In genomic region chr4:135985769-135986168, GRCm38 (mm10) we compare ENCODE assay signal across 9 mouse cellular contexts. TPM values are rescaled to one million over a fixed set of nuclear protein-coding genes. Genes with fewer than 3 reads are reported as not detected.
A peak's percentile ranks its signal among the peaks of the same experiment; 100 is the strongest.
DNase-seq lines count a peak whose midpoint lies in the region; ATAC-seq and TF ChIP-seq lines count a peak whose summit lies in the region.
"Had no signal": no experiment of that assay in that cellular context is flagged by ENCODE, and none has a peak within 500 bp of the region (broad histone marks: within the 10 kb centered on the region; RNA-seq: fewer than 3 reads in every experiment).

No protein-coding gene starts in this region.

- H3K9me3 ChIP-seq in lung, embryonic 14.5 days (ENCODE audit: low read depth, low read length): no peaks in the 10 kb centered on the region
- H3K9me3 ChIP-seq in limb, embryonic 11.5 days (ENCODE audit: control insufficient read depth, low read length): no peaks in the 10 kb centered on the region
- no peaks in the 10 kb centered on the region for H3K9me3 ChIP-seq in neural tube, embryonic 15.5 days (replicated peaks)

- peaks cover 40% of the 10 kb centered on the region for H3K36me3 ChIP-seq in lung, embryonic 14.5 days (ENCODE audit: insufficient read depth)
- H3K36me3 ChIP-seq in limb, embryonic 11.5 days (ENCODE audit: control insufficient read depth, insufficient read depth, low read length): peaks cover 12% of the 10 kb centered on the region
- peaks cover 25% of the 10 kb centered on the region for H3K36me3 ChIP-seq in neural tube, embryonic 15.5 days

- no peak for DNase-seq in lung, embryonic 14.5 days
- DNase-seq in lung, adult 2 months: no peak
- no peak for DNase-seq in limb, embryonic 11.5 days (ENCODE audit: low spot score)
- DNase-seq in adrenal gland, adult 8-10 months: no peak
- DNase-seq: thymus, postnatal 36 days had no signal

- no peak overlapping the region for H3K27ac ChIP-seq in lung, embryonic 14.5 days (ENCODE audit: low read depth)
- H3K27ac ChIP-seq in embryonic fibroblast, embryonic 13.5 days (ENCODE audit: insufficient read depth, low read length): no peak overlapping the region
- H3K27ac ChIP-seq in limb, embryonic 11.5 days (replicated peaks; ENCODE audit: low read depth, low read length): no peak overlapping the region
- H3K27ac ChIP-seq in neural tube, embryonic 15.5 days (replicated peaks): no peak overlapping the region

- H3K4me3 ChIP-seq in lung, embryonic 14.5 days (ENCODE audit: low read depth, low read length): peak overlapping the region; percentile 95
- H3K4me3 ChIP-seq in lung, adult 2 months (replicated peaks; ENCODE audit: extremely low read depth, low read depth, low read length): no peak overlapping the region
- H3K4me3 ChIP-seq in embryonic fibroblast, embryonic 13.5 days (ENCODE audit: insufficient read depth, low read length): peak overlapping the region; percentile 76
- H3K4me3 ChIP-seq in limb, embryonic 11.5 days (ENCODE audit: low read depth, low read length): peak overlapping the region; percentile 98; the same call in 1 of the 2 replicates
- H3K4me3 ChIP-seq in neural tube, embryonic 15.5 days (replicated peaks): peak overlapping the region; percentile 95

- WGBS in lung, embryonic 14.5 days: 83% methylated on average over 7 of the region's 7 CpGs
- WGBS in lung, adult 2 months: 84% methylated on average over 7 of the region's 7 CpGs
- WGBS in limb, embryonic 11.5 days: 92% methylated on average over 7 of the region's 7 CpGs
- 93% methylated on average over 7 of the region's 7 CpGs for WGBS in neural tube, embryonic 15.5 days

- TF ChIP-seq POLR2A in lung, adult 2 months (IDR thresholded peaks at IDR 0.05; ENCODE audit: borderline replicate concordance, extremely low read depth, low read depth, low read length): no peak
- TF ChIP-seq POLR2A in embryonic fibroblast, embryonic 13.5 days (IDR thresholded peaks at IDR 0.05; ENCODE audit: low read depth, low read length): no peak

- H3K4me2 ChIP-seq in lung, embryonic 14.5 days: peak overlapping the region; percentile 81
- peak overlapping the region; percentile 84 for H3K4me2 ChIP-seq in limb, embryonic 11.5 days (ENCODE audit: low read depth, severe bottlenecking)
- H3K4me2 ChIP-seq in neural tube, embryonic 15.5 days: peak overlapping the region; percentile 88

- TF ChIP-seq CTCF in lung, embryonic 14.5 days (IDR thresholded peaks at IDR 0.05; ENCODE audit: low read depth): no peak
- no peak for TF ChIP-seq CTCF in lung, adult 2 months (IDR thresholded peaks at IDR 0.05; ENCODE audit: insufficient read depth, low read length)
- no peak for TF ChIP-seq CTCF in embryonic fibroblast, embryonic 13.5 days (IDR thresholded peaks at IDR 0.05; ENCODE audit: borderline replicate concordance, insufficient read depth, low read length)

- H3K27me3 ChIP-seq in lung, embryonic 14.5 days (ENCODE audit: insufficient read depth, low read length): no peaks in the 10 kb centered on the region
- no peaks in the 10 kb centered on the region for H3K27me3 ChIP-seq in limb, embryonic 11.5 days (ENCODE audit: control insufficient read depth, insufficient read depth, low read length)
- no peaks in the 10 kb centered on the region for H3K27me3 ChIP-seq in neural tube, embryonic 15.5 days (replicated peaks)

- H3K4me1 ChIP-seq in lung, embryonic 14.5 days (ENCODE audit: insufficient read depth): 0 out of 2 replicates have a peak, but pooled peaks cover 3% of the 10 kb centered on the region
- H3K4me1 ChIP-seq in lung, adult 2 months (ENCODE audit: control insufficient read depth, insufficient read depth, low read length): no peaks in the 10 kb centered on the region; the same call in 1 of the 2 replicates
- peaks cover 4% of the 10 kb centered on the region for H3K4me1 ChIP-seq in embryonic fibroblast, embryonic 13.5 days (ENCODE audit: control insufficient read depth, insufficient read depth, low read length)
- peaks cover 10% of the 10 kb centered on the region for H3K4me1 ChIP-seq in limb, embryonic 11.5 days (ENCODE audit: control insufficient read depth, insufficient read depth, low read length)
- H3K4me1 ChIP-seq in neural tube, embryonic 15.5 days: peaks cover 26% of the 10 kb centered on the region

- H3K9ac ChIP-seq in lung, embryonic 14.5 days: peak overlapping the region; percentile 95; the same call in 1 of the 2 replicates
- no peak overlapping the region; the same call in 1 of the 2 replicates for H3K9ac ChIP-seq in limb, embryonic 11.5 days (ENCODE audit: low read length)
- peak overlapping the region; percentile 89; the same call in 1 of the 2 replicates for H3K9ac ChIP-seq in neural tube, embryonic 15.5 days (replicated peaks)

- no peak for ATAC-seq in lung, embryonic 14.5 days (ENCODE audit: insufficient read depth)
- no peak for ATAC-seq in limb, embryonic 11.5 days (ENCODE audit: insufficient number of reproducible peaks, low FRiP score, low TSS enrichment, low read depth)
- ATAC-seq in neural tube, embryonic 15.5 days (ENCODE audit: low FRiP score): no peak
- ATAC-seq in granulocyte monocyte progenitor cell, adult 5-6 weeks (replicated peaks; ENCODE audit: poor library complexity, severe bottlenecking): no peak
- no peak for ATAC-seq in cerebellum, adult (ENCODE audit: insufficient number of reproducible peaks, low FRiP score, low TSS enrichment)

RNA-seq across cellular contexts. Expression of gene Pithd1, which starts 1.3 kb away (rescaled TPM):
- 54.6 and 61.5 TPM in 2 replicates for polyA plus RNA-seq in lung, embryonic 14.5 days (2014; fragmentation: Nextera tagmentation; extraction: Ambion mirVana)
- polyA plus RNA-seq in lung, adult 2 months (2012; rRNA removed): 33.5 and 48.0 TPM in 2 replicates
- 17.5 and 22.1 TPM in 2 replicates for polyA plus RNA-seq in embryonic fibroblast, embryonic 13.5 days (2011; ENCODE audit: insufficient read length, low read depth, missing spikeins)
- polyA plus RNA-seq in limb, embryonic 11.5 days (2014; fragmentation: Nextera tagmentation; extraction: Ambion mirVana): 68.3 and 71.3 TPM in 2 replicates
- 71.9 and 94.0 TPM in 2 replicates for polyA plus RNA-seq in neural tube, embryonic 15.5 days (2015; fragmentation: Nextera tagmentation; extraction: Ambion mirVana)
- 21.2 and 24.7 TPM in 2 replicates for total RNA-seq in granulocyte monocyte progenitor cell, adult 5-6 weeks (2014; fragmentation: Nextera tagmentation)
- total RNA-seq in granulocyte monocyte progenitor cell, adult 5-6 weeks (2017): 29.1 and 38.0 TPM in 2 replicates
- total RNA-seq in adrenal gland, adult 8-10 months (2022): 10 to 100 TPM; 31.8 to 51.8 (median 40.4) TPM

RNA-seq across cellular contexts. Expression of gene Lypla2, which starts 13.3 kb away (rescaled TPM):
- 117 and 132 TPM in 2 replicates for polyA plus RNA-seq in lung, embryonic 14.5 days (2014; fragmentation: Nextera tagmentation; extraction: Ambion mirVana)
- 123 TPM in 2 replicates for polyA plus RNA-seq in lung, adult 2 months (2012; rRNA removed)
- polyA plus RNA-seq in embryonic fibroblast, embryonic 13.5 days (2011; ENCODE audit: insufficient read length, low read depth, missing spikeins): 31.6 and 35.5 TPM in 2 replicates
- 139 TPM in 2 replicates for polyA plus RNA-seq in limb, embryonic 11.5 days (2014; fragmentation: Nextera tagmentation; extraction: Ambion mirVana)
- polyA plus RNA-seq in neural tube, embryonic 15.5 days (2015; fragmentation: Nextera tagmentation; extraction: Ambion mirVana): 200 and 211 TPM in 2 replicates
- total RNA-seq in granulocyte monocyte progenitor cell, adult 5-6 weeks (2014; fragmentation: Nextera tagmentation): 28.6 and 60.0 TPM in 2 replicates
- total RNA-seq in granulocyte monocyte progenitor cell, adult 5-6 weeks (2017): 19.4 and 20.4 TPM in 2 replicates
- 10 to 100 TPM; 79.7 to 84.5 (median 81.6) TPM for total RNA-seq in adrenal gland, adult 8-10 months (2022)

RNA-seq across cellular contexts. Expression of gene Gale, which starts 22.2 kb away (rescaled TPM):
- polyA plus RNA-seq in lung, embryonic 14.5 days (2014; fragmentation: Nextera tagmentation; extraction: Ambion mirVana): 27.0 and 30.3 TPM in 2 replicates
- polyA plus RNA-seq in lung, adult 2 months (2012; rRNA removed): 19.5 and 25.0 TPM in 2 replicates
- 12.7 and 18.0 TPM in 2 replicates for polyA plus RNA-seq in embryonic fibroblast, embryonic 13.5 days (2011; ENCODE audit: insufficient read length, low read depth, missing spikeins)
- polyA plus RNA-seq in limb, embryonic 11.5 days (2014; fragmentation: Nextera tagmentation; extraction: Ambion mirVana): 28.7 and 28.8 TPM in 2 replicates
- polyA plus RNA-seq in neural tube, embryonic 15.5 days (2015; fragmentation: Nextera tagmentation; extraction: Ambion mirVana): 47.7 and 53.5 TPM in 2 replicates
- total RNA-seq in granulocyte monocyte progenitor cell, adult 5-6 weeks (2014; fragmentation: Nextera tagmentation): 6.3 and 11.1 TPM in 2 replicates
- total RNA-seq in granulocyte monocyte progenitor cell, adult 5-6 weeks (2017): 5.0 and 5.3 TPM in 2 replicates
- 10 to 100 TPM; 12.5 to 23.3 (median 22.5) TPM for total RNA-seq in adrenal gland, adult 8-10 months (2022)

RNA-seq across cellular contexts. Expression of gene Eloa, which starts 35.8 kb away (rescaled TPM):
- 41.8 and 42.5 TPM in 2 replicates for polyA plus RNA-seq in lung, embryonic 14.5 days (2014; fragmentation: Nextera tagmentation; extraction: Ambion mirVana)
- 8.5 and 11.7 TPM in 2 replicates for polyA plus RNA-seq in lung, adult 2 months (2012; rRNA removed)
- 39.8 and 43.8 TPM in 2 replicates for polyA plus RNA-seq in embryonic fibroblast, embryonic 13.5 days (2011; ENCODE audit: insufficient read length, low read depth, missing spikeins)
- polyA plus RNA-seq in limb, embryonic 11.5 days (2014; fragmentation: Nextera tagmentation; extraction: Ambion mirVana): 45.8 and 47.3 TPM in 2 replicates
- polyA plus RNA-seq in neural tube, embryonic 15.5 days (2015; fragmentation: Nextera tagmentation; extraction: Ambion mirVana): 23.3 and 28.7 TPM in 2 replicates
- total RNA-seq in granulocyte monocyte progenitor cell, adult 5-6 weeks (2014; fragmentation: Nextera tagmentation): 49.1 and 52.3 TPM in 2 replicates
- 62.1 and 63.6 TPM in 2 replicates for total RNA-seq in granulocyte monocyte progenitor cell, adult 5-6 weeks (2017)
- 10 to 100 TPM; 38.6 to 44.8 (median 43.9) TPM for total RNA-seq in adrenal gland, adult 8-10 months (2022)

RNA-seq across cellular contexts. Expression of gene Hmgcl, which starts 39.5 kb away (rescaled TPM):
- 71.7 and 78.1 TPM in 2 replicates for polyA plus RNA-seq in lung, embryonic 14.5 days (2014; fragmentation: Nextera tagmentation; extraction: Ambion mirVana)
- 43.8 and 49.6 TPM in 2 replicates for polyA plus RNA-seq in lung, adult 2 months (2012; rRNA removed)
- 19.5 and 24.1 TPM in 2 replicates for polyA plus RNA-seq in embryonic fibroblast, embryonic 13.5 days (2011; ENCODE audit: insufficient read length, low read depth, missing spikeins)
- polyA plus RNA-seq in limb, embryonic 11.5 days (2014; fragmentation: Nextera tagmentation; extraction: Ambion mirVana): 76.4 and 79.7 TPM in 2 replicates
- 68.2 and 68.9 TPM in 2 replicates for polyA plus RNA-seq in neural tube, embryonic 15.5 days (2015; fragmentation: Nextera tagmentation; extraction: Ambion mirVana)
- 51.5 and 61.2 TPM in 2 replicates for total RNA-seq in granulocyte monocyte progenitor cell, adult 5-6 weeks (2014; fragmentation: Nextera tagmentation)
- total RNA-seq in granulocyte monocyte progenitor cell, adult 5-6 weeks (2017): 36.6 and 40.8 TPM in 2 replicates
- 10 to 100 TPM; 51.7 to 68.6 (median 62.8) TPM for total RNA-seq in adrenal gland, adult 8-10 months (2022)
